Mouse (Mus musculus) hindbrain, embryonic 11.5 days (tissue): ENCODE measurements around the gene Rabggtb. TPM values are rescaled to one million over a fixed set of nuclear protein-coding genes. Genes with fewer than 3 reads are reported as not detected.

Experiments used
- ATAC-seq: fragments of 200-750 bp; cut with Nextera tagmentation; 2 replicates; pipeline ENCODE4 v1.8.0; 2017; ENCODE audit warnings: mild to moderate bottlenecking, moderate TSS enrichment, moderate library complexity; ENCODE audit not compliant: low FRiP score
- DNase-seq: peaks from one replicate; pipeline ENCODE4 v3.0.0-alpha.2; 2015; ENCODE audit warnings: low spot score
- H3K27ac ChIP-seq: fragments of 300-500 bp; sonication (generic); 2 replicates; pipeline ENCODE4 v1.5.1; 2014; ENCODE audit warnings: mild to moderate bottlenecking, low read depth, low read length
- H3K27me3 ChIP-seq: fragments of 300-500 bp; sonication (generic); 2 replicates; pipeline ENCODE4 v1.6.1; 2014; ENCODE audit warnings: mild to moderate bottlenecking, low read length, moderate library complexity, mixed read lengths; ENCODE audit not compliant: control insufficient read depth, insufficient read depth
- H3K36me3 ChIP-seq: fragments of 300-500 bp; sonication (generic); 2 replicates; pipeline ENCODE4 v1.6.1; 2014; ENCODE audit warnings: mild to moderate bottlenecking, low read length, moderate library complexity, mixed read lengths; ENCODE audit not compliant: control insufficient read depth, insufficient read depth
- H3K4me1 ChIP-seq: fragments of 300-500 bp; sonication (generic); replicated peaks from 2 replicates; pipeline ENCODE4 v1.6.1; 2014; ENCODE audit warnings: low read length, mixed read lengths; ENCODE audit not compliant: control insufficient read depth, insufficient read depth
- H3K4me2 ChIP-seq: fragments of 300-500 bp; sonication (generic); replicated peaks from 2 replicates; pipeline ENCODE4 v1.6.1; 2014; ENCODE audit warnings: mild to moderate bottlenecking, low read depth, low read length
- H3K4me3 ChIP-seq: fragments of 300-500 bp; sonication (generic); 2 replicates; pipeline ENCODE4 v1.5.1; 2014; ENCODE audit warnings: low read depth, low read length
- H3K9ac ChIP-seq: fragments of 300-500 bp; sonication (generic); 2 replicates; pipeline ENCODE4 v1.6.1; 2014; ENCODE audit warnings: low read depth, low read length
- H3K9me3 ChIP-seq: fragments of 300-500 bp; sonication (generic); 2 replicates; pipeline ENCODE4 v1.6.1; 2016; ENCODE audit warnings: low read length; ENCODE audit not compliant: control insufficient read depth
- WGBS: fragments of 180-500 bp; shearing (Covaris S2); extraction: QIAGEN DNeasy Blood & Tissue Kit; methylation state at CpG from one replicate; pipeline ENCODE4 v1.1.7; 2014; 5-methylcytosine and 5-hydroxymethylcytosine counted together
- polyA plus RNA-seq: library from polyadenylated mRNA; unstranded; fragments of >200 nt; fragmentation: Nextera tagmentation; extraction: Ambion mirVana; gene quantifications from 2 replicates; pipeline ENCODE4 v1.2.1, GENCODE M21; 2014

Rabggtb gene
- polyA plus RNA-seq: 41.8 and 43.6 TPM in 2 replicates

DNA sequence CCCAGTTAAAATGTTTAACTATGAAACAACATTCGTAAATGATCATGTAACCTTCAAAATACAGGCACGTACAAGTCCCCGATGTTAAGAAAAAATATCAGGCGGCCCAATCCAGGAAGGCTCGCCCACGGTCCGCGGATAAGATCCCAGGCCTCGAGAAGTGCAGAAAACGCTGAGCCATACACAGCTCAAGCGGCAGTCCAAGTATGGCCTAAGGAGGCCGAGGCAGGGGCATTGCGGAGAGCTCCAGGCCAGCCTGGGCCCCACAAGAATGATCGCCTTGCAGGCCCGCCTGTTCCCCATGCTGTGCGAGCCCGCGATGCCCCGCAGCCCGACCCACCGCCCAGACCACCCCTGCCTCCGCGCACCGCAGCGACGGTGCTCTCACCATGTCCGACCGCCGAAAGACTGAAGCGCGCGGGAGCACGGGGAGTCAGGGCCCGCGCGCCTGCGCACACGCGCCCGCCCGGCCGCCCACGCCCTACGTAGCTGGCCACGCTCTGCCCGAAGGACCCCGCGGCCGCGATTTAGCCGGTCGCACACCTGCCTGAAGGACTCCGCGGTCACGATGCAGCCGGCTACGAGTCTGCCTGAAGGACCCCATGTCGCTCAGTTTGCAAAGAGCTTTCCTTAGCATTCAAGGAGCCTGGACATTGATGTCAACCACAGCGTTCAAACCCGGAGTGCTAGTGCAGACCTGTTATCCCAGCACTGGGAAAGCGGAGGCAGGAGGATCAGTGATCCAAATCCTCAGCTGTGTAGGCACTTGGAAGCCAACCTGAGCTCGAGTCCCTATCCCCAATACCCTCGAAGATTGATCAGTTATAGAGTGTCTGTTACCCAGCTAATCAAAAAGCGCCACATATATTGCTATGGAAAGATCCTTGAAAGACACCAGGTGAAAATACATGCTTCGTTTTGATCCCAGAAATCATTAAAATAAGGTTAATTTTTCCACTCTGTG lies at the start of gene Rabggtb:
Rabggtb (minus strand) TSS at position 464 of the 964 bp plus-strand sequence.
- peak within 1 kb of the TSS; percentile 87 for H3K4me3 ChIP-seq
- peak within 1 kb of the TSS; percentile 57 for H3K4me2 ChIP-seq
- H3K27me3 ChIP-seq: no peaks in the 10 kb centered on the region
- 2% methylated on average over 64 of the region's 65 CpGs for WGBS
- H3K9ac ChIP-seq: peak within 1 kb of the TSS; percentile 94
- peak within 1 kb of the TSS; percentile 88 for H3K27ac ChIP-seq
- H3K4me1 ChIP-seq: peaks cover 9% of the 10 kb centered on the region; the same call in 1 of the 2 replicates
- peak; percentile 97 for ATAC-seq
- peaks cover 13% of the 10 kb centered on the region for H3K36me3 ChIP-seq
- H3K9me3 ChIP-seq: no peaks in the 10 kb centered on the region
- peak; percentile 98 for DNase-seq

DNA sequence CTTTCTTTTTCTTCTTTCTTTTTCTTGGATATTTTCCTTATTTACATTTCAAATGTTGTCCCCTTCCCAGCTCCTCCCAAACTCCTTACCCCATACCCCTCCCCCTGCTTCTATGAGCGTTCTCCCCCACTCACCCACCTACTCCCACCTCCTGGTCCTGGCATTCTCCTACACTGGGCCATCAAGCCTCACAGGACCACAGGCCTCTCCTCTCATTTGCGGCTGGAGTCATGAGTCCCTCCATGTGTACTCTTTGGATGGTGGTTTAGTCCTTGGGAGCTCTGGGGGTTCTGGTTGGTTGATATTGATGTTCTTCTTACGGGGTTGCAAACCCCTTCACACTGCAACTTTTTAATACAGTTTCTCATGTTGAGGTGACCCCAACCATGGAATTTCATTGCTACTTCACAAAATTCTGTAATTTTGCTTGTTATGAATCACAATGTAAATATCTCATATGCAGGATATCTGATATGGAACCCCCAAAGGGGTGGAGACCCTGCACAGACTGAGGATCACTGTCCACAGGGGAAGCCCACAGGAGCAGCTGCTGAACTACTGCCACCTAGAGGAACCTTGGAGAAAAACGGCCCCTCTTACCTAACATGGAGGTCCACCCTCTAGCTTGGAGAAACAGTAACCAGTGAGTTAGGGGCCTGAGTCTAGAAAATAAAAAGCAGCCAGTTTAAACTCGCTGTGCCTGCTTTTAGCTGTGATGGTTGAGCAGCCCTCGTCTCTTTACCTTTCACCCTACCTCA lies 49.0 kb upstream of the Rabggtb start:
- Histone ChIP-seq H3K4me3 (no peak overlapping the region), H3K4me1 (no peaks in the 10 kb centered on the region), H3K4me2 (no peak overlapping the region), H3K27me3 (no peaks in the 10 kb centered on the region), H3K27ac (no peak overlapping the region), H3K9ac (no peak overlapping the region), H3K36me3 (no peaks in the 10 kb centered on the region), H3K9me3 (no peaks in the 10 kb centered on the region)
- WGBS: 73% methylated on average over 6 of the region's 6 CpGs
- ATAC-seq: no peak
- peak; percentile 65 for DNase-seq

DNA sequence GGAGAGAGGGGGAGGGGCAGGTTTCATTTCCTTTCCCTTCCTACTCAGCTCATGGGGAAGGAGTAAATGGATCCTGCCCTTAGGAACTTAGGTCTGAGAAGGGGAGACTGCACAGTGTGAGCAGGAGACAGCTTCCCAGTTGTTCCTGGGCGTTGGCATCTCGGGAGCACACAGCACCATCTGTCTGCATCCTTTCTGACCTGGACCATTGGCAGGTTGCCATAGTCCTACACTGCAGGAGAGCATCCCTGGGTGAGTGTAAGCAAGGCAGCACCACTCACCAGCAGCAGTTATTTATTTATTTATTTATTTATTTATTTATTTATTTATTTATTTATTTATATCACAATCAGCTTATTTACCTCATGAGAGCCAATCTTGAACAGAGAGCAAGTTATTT lies 48.1 kb upstream of the Rabggtb start:
- Histone ChIP-seq H3K4me3 (no peak overlapping the region), H3K27me3 (no peaks in the 10 kb centered on the region), H3K36me3 (no peaks in the 10 kb centered on the region), H3K9me3 (no peaks in the 10 kb centered on the region), H3K4me1 (no peaks in the 10 kb centered on the region), H3K4me2 (no peak overlapping the region), H3K27ac (no peak overlapping the region), H3K9ac (no peak overlapping the region)
- WGBS: 76% methylated on average over 2 of the region's 2 CpGs
- no peak for ATAC-seq
- DNase-seq: no peak

DNA sequence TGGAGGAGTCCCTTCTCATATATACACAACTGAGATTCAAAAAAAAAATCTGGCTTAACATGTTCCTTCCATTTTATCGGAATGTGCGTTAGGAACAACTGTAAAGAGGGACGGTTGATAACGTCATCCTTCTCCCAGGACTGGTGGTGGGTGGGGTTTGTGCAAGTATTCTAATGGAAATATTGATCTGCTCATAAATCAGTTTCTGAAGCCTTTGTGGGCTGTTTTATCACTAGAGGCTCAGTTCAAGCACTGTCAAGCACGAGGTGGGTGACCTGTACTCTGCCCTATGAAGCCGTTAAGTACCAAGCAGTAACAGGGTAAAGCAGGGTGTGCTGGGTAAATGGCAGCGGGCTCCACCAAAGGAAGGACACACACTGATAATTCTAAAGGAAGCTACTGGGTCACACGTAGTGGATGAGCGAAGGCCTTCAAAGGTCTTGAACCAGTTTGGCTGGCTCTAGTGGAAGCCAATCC lies 47.0 kb upstream of the Rabggtb start:
- no peak overlapping the region for H3K9ac ChIP-seq
- no peaks in the 10 kb centered on the region for H3K27me3 ChIP-seq
- ATAC-seq: peak; percentile 41
- H3K4me3 ChIP-seq: no peak overlapping the region
- no peak overlapping the region for H3K27ac ChIP-seq
- no peaks in the 10 kb centered on the region for H3K9me3 ChIP-seq
- no peaks in the 10 kb centered on the region for H3K36me3 ChIP-seq
- DNase-seq: peak; percentile 19
- no peak overlapping the region for H3K4me2 ChIP-seq
- no peaks in the 10 kb centered on the region for H3K4me1 ChIP-seq
- WGBS: 84% methylated on average over 9 of the region's 9 CpGs

DNA sequence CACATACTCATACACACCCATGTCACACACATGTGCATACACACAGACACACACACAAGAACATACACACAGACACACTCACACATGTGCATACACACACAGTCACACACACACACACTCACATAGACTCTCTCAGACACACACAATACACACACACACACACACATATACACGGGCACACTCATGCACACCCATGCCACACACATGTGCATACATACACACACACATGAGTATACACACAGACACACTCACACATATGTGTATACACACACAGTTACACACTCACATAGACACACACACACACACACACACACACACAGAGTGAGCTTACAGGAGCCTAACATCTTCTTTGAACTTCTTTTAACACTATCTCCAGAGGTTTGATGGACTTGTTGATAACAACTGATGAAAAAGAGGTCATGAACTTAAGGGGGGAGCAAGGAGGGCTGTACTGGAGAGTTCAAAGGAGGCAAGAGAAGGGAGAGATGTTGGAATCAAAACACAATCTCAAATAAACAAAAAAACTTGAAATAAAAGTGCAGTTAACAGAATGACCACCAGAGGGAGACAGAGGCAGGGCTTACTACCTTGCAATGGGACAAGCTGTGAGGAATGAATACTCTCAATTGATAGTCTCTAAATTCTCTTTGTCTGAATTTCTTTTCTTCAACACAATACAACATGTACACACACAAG lies 46.4 kb upstream of the Rabggtb start:
- H3K9ac ChIP-seq: no peak overlapping the region
- H3K36me3 ChIP-seq: no peaks in the 10 kb centered on the region
- no peaks in the 10 kb centered on the region for H3K27me3 ChIP-seq
- H3K4me2 ChIP-seq: no peak overlapping the region
- H3K27ac ChIP-seq: no peak overlapping the region
- ATAC-seq (peak; percentile 61), DNase-seq (peak; percentile 77)
- H3K4me3 ChIP-seq: no peak overlapping the region
- no peaks in the 10 kb centered on the region for H3K4me1 ChIP-seq
- H3K9me3 ChIP-seq: no peaks in the 10 kb centered on the region
- 100% methylated on average over 1 of the region's 1 CpGs for WGBS

DNA sequence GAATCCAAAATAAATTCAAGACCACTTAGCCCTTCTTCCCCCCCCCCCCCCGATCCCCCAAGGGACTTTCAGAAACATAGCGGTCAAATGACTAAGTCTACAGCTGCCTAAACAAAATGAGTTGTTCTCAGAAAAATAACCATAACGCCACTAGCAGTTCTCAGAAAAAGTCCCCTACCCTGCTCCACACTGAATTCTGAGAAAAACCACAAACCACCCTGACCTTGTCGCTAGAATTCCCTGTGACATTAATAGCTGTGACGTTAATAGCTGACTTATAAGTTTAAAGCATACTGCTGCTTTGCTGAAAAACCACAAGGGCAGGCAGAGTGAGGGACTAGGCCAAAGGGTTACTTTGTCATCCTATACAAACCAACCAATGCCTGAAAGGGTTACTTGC lies 45.1 kb upstream of the Rabggtb start:
- 94% methylated on average over 5 of the region's 5 CpGs for WGBS
- no peak for ATAC-seq
- no peaks in the 10 kb centered on the region for H3K9me3 ChIP-seq

DNA sequence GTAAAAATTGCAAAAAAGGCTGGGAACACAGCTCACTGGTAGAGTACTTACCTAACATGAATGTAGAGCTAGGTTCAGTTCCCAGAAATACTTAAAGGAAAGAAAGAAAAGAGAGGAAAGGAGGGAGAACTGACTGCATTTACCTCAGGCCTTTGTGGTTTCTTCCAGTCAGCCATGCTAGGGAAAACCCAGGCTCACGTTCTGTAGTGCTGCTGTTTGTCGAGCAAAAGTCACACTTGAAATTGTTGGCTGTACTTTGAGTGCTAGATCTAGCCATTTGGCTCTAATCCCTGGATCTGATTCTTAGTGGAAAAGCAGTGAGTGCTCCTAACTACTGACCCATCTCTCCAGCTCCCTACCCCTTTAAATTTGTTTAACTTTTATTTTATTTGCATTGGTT lies 35.4 kb upstream of the Rabggtb start:
- Histone ChIP-seq H3K9me3 (no peaks in the 10 kb centered on the region), H3K36me3 (no peaks in the 10 kb centered on the region), H3K4me1 (no peaks in the 10 kb centered on the region), H3K9ac (no peak overlapping the region), H3K27me3 (no peaks in the 10 kb centered on the region), H3K27ac (no peak overlapping the region), H3K4me3 (no peak overlapping the region), H3K4me2 (no peak overlapping the region)
- ATAC-seq (no peak), DNase-seq (no peak)
- WGBS: 84% methylated on average over 2 of the region's 2 CpGs

More for the DNA sequence above, 45.1 kb upstream of the Rabggtb start:
- H3K27me3 ChIP-seq: no peaks in the 10 kb centered on the region
- DNase-seq: no peak
- H3K4me3 ChIP-seq: no peak overlapping the region
- H3K27ac ChIP-seq: no peak overlapping the region
- H3K9ac ChIP-seq: no peak overlapping the region
- no peaks in the 10 kb centered on the region for H3K4me1 ChIP-seq
- H3K4me2 ChIP-seq: no peak overlapping the region
- H3K36me3 ChIP-seq: no peaks in the 10 kb centered on the region

DNA sequence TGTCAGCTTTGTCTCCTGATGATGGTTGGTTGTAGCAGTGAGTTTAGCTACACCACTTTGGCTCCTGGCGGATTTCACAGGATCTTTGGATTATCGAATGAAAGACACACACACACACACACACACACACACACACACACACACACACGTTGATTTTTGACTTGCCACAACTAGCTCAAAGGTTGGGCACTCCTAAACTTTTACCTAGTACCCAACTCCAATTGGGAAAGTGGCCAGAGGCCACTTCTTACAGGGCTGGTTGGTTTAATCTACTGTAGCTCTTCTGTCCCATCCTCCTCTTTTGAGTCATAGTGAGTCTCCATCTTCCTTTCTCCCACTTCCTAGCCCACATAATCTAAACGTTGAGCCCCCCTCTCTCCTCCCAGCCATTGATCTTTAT lies 34.5 kb upstream of the Rabggtb start:
- H3K4me2 ChIP-seq: no peak overlapping the region
- ATAC-seq (no peak), DNase-seq (no peak)
- no peak overlapping the region for H3K4me3 ChIP-seq
- H3K9me3 ChIP-seq: no peaks in the 10 kb centered on the region
- 68% methylated on average over 4 of the region's 4 CpGs for WGBS
- no peaks in the 10 kb centered on the region for H3K36me3 ChIP-seq
- H3K27ac ChIP-seq: no peak overlapping the region
- no peaks in the 10 kb centered on the region for H3K4me1 ChIP-seq
- H3K27me3 ChIP-seq: no peaks in the 10 kb centered on the region
- H3K9ac ChIP-seq: no peak overlapping the region
